Mouse (Mus musculus) liver, adult 2 months (tissue): ENCODE data around the gene Trex1.

Experiments used
- CTCF ChIP-seq: fragments of 200-500 bp; IDR thresholded peaks from 2 replicates; pipeline ENCODE4 v1.5.1; 2011; ENCODE audit warnings: low read depth, low read length, control low read depth
- POLR2A ChIP-seq: fragments of 200-500 bp; IDR thresholded peaks from 2 replicates; pipeline ENCODE4 v1.6.1; 2011; ENCODE audit warnings: low read length, control low read depth; ENCODE audit not compliant: insufficient read depth; ENCODE audit errors: extremely low read depth

DNA sequence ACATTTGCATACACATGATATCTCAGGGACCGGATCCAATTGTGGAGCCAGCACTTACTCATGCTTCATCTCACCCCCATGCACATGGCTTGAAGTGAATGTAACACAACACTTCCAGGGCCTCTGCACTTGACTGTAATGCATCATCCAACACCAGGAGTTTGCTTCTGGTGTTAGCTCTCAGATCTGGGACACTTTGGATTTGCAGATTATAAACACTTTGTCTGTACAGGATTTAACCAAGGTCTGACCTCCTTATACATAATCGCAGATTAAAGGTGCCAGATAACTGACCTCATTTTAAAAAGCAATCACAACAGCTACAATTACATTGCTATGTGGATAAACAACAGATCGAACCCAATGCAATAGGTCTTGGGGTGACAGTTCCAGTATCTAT, 21.0 kb upstream of the Trex1 start:
- TF ChIP-seq CTCF: no peak
- no peak for TF ChIP-seq POLR2A
